Mouse (Mus musculus) kidney, adult 8-10 months (tissue): ENCODE results near the gene Adssl1.
A peak's percentile ranks its signal among the peaks of the same experiment; 100 is the strongest.

Source experiments
- DNase-seq, 2 experiments: peaks; one replicate each; pipeline ENCODE4 v3.0.0; 2022

Gene Adssl1

GRCm38 (mm10) chr12:112626455-112626854, 6.6 kb downstream of the Adssl1 start:
- DNase-seq = no peak

- no peak for DNase-seq
Measured at GRCm38 (mm10) chr12:112627097-112627881, 7.4 kb downstream of the Adssl1 start.

GRCm38 (mm10) chr12:112628197-112628596, 8.4 kb downstream of the Adssl1 start:
- no peak for DNase-seq

GRCm38 (mm10) chr12:112628928-112629721, 9.3 kb downstream of the Adssl1 start:
- peak in 1 of 2 experiments; percentile 43 for DNase-seq

GRCm38 (mm10) chr12:112630029-112630428, 10.2 kb downstream of the Adssl1 start:
- no peak for DNase-seq

GRCm38 (mm10) chr12:112630796-112631195, 11.0 kb downstream of the Adssl1 start:
- no peak for DNase-seq

GRCm38 (mm10) chr12:112631472-112631871, 11.6 kb downstream of the Adssl1 start:
- no peak for DNase-seq

GRCm38 (mm10) chr12:112632084-112632777, 12.4 kb downstream of the Adssl1 start:
- no peak for DNase-seq

- no peak for DNase-seq
Measured at GRCm38 (mm10) chr12:112632907-112633306, 13.1 kb downstream of the Adssl1 start.

GRCm38 (mm10) chr12:112633686-112634085, 13.8 kb downstream of the Adssl1 start:
- DNase-seq = no peak

GRCm38 (mm10) chr12:112639526-112639925, 19.7 kb downstream of the Adssl1 start:
- DNase-seq = no peak

- DNase-seq = no peak
Measured at GRCm38 (mm10) chr12:112643126-112643525, 23.3 kb downstream of the Adssl1 start.

GRCm38 (mm10) chr12:112644180-112644854, 24.5 kb downstream of the Adssl1 start, which contains the start of gene Siva1:
TSS of gene Siva1 (plus strand) at chr12:112644679.
- peak; percentile 98 to 99 for DNase-seq

- peak; percentile 13 to 23 for DNase-seq
Measured at GRCm38 (mm10) chr12:112644855-112645506, 25.1 kb downstream of the Adssl1 start.

GRCm38 (mm10) chr12:112646139-112646538, 26.3 kb downstream of the Adssl1 start:
- no peak for DNase-seq

- DNase-seq = no peak
Measured at GRCm38 (mm10) chr12:112648081-112648480, 28.2 kb downstream of the Adssl1 start.

GRCm38 (mm10) chr12:112651778-112652439, 32.1 kb downstream of the Adssl1 start:
- DNase-seq = no peak

- DNase-seq = peak; percentile 83 to 92
Measured at GRCm38 (mm10) chr12:112653157-112653824, 33.4 kb downstream of the Adssl1 start.

GRCm38 (mm10) chr12:112654076-112654475, 34.2 kb downstream of the Adssl1 start:
- no peak for DNase-seq

- DNase-seq = no peak
Measured at GRCm38 (mm10) chr12:112658619-112659018, 38.8 kb downstream of the Adssl1 start.

- peak; percentile 29 to 66 for DNase-seq
Measured at GRCm38 (mm10) chr12:112659109-112659508, 39.3 kb downstream of the Adssl1 start.
